Mouse (Mus musculus) MEL (cell line): ENCODE measurements at regions not wholly inside any gene's neighbourhood (a gene's known extent, or its start where the extent isn't known, plus 50 kb on each side); places are given as distances from the start of the nearest gene placed in this dataset.

Source experiments
- DNase-seq: peaks from one replicate; pipeline ENCODE4 v3.0.0; 2011; ENCODE audit warnings: low read depth, low spot score
- H3K27ac ChIP-seq: 2 replicates; pipeline ENCODE4 v1.5.1; 2012; ENCODE audit warnings: low read depth, mild to moderate bottlenecking, control low read depth, low read length, moderate library complexity; ENCODE audit not compliant: control insufficient read depth
- H3K27me3 ChIP-seq, 2 experiments: fragments of 150-350 bp in 1 of 2; sonication (generic) in 1 of 2; 2 replicates each; pipeline ENCODE4 v1.6.1; 2012; ENCODE audit warnings: low read length in 2 of 2, mild to moderate bottlenecking in 2 of 2, improper control_type of control experiment in 1 of 2, moderate library complexity in 1 of 2; ENCODE audit not compliant: insufficient read depth in 2 of 2, control insufficient read depth in 1 of 2
- H3K36me3 ChIP-seq, 2 experiments: 2 replicates each; pipeline ENCODE4 v1.6.1; 2012 to 2014; ENCODE audit warnings: low read length in 2 of 2, improper control_type of control experiment in 1 of 2, inconsistent platforms in 1 of 2, mild to moderate bottlenecking in 1 of 2; ENCODE audit not compliant: insufficient read depth in 2 of 2, control insufficient read depth in 1 of 2
- H3K4me1 ChIP-seq, 2 experiments: fragments of 150-350 bp in 1 of 2; sonication (generic) in 1 of 2; 2 replicates each; pipeline ENCODE4 v1.6.1; 2012; ENCODE audit warnings: low read length in 2 of 2, improper control_type of control experiment in 1 of 2, mild to moderate bottlenecking in 1 of 2; ENCODE audit not compliant: insufficient read depth in 2 of 2, control insufficient read depth in 1 of 2
- H3K4me3 ChIP-seq, 2 experiments: fragments of 150-350 bp in 1 of 2; sonication (generic) in 1 of 2; 2 replicates each; pipeline ENCODE4 v1.5.1; 2012; ENCODE audit warnings: low read depth in 2 of 2, low read length in 2 of 2, mild to moderate bottlenecking in 2 of 2, moderate library complexity in 2 of 2, control low read depth in 1 of 2, improper control_type of control experiment in 1 of 2; ENCODE audit not compliant: control insufficient read depth in 1 of 2, insufficient read depth in 1 of 2
- H3K79me2 ChIP-seq: 2 replicates; pipeline ENCODE4 v1.6.1; 2012; ENCODE audit warnings: mild to moderate bottlenecking, low read length, moderate library complexity; ENCODE audit not compliant: control insufficient read depth, poor library complexity, insufficient read depth
- H3K9ac ChIP-seq: 2 replicates; pipeline ENCODE4 v1.6.1; 2012; ENCODE audit warnings: low read depth, mild to moderate bottlenecking, control low read depth, low read length, moderate library complexity; ENCODE audit not compliant: control insufficient read depth, poor library complexity, severe bottlenecking
- H3K9me3 ChIP-seq: fragments of 150-350 bp; sonication (generic); replicated peaks from 2 replicates; pipeline ENCODE4 v1.6.1; 2012; ENCODE audit warnings: mild to moderate bottlenecking, low read length, improper control_type of control experiment, moderate library complexity; ENCODE audit not compliant: insufficient read depth
- CHD1 ChIP-seq: IDR thresholded peaks from 2 replicates; pipeline ENCODE4 v1.6.1; 2012; ENCODE audit warnings: low read depth, mild to moderate bottlenecking, inconsistent platforms, low read length, improper control_type of control experiment
- ELF1 ChIP-seq: IDR thresholded peaks from 2 replicates; pipeline ENCODE4 v1.6.1; 2014; ENCODE audit warnings: low read depth, mild to moderate bottlenecking, inconsistent platforms, low read length, improper control_type of control experiment, moderate library complexity
- ETS1 ChIP-seq: IDR thresholded peaks from 2 replicates; pipeline ENCODE4 v1.6.1; 2012; ENCODE audit warnings: low read depth, mild to moderate bottlenecking, inconsistent platforms, low read length, improper control_type of control experiment, moderate library complexity
- GABPA ChIP-seq: IDR thresholded peaks from 2 replicates; pipeline ENCODE4 v1.6.1; 2012; ENCODE audit warnings: low read depth, mild to moderate bottlenecking, inconsistent platforms, low read length, improper control_type of control experiment, moderate library complexity
- GATA1 ChIP-seq: IDR thresholded peaks from 2 replicates; pipeline ENCODE4 v1.6.1; 2011; ENCODE audit warnings: low read depth, low read length, improper control_type of control experiment
- HCFC1 ChIP-seq: IDR thresholded peaks from 2 replicates; pipeline ENCODE4 v1.6.1; 2012; ENCODE audit warnings: low read depth, mild to moderate bottlenecking, inconsistent platforms, low read length, improper control_type of control experiment, moderate library complexity
- MAZ ChIP-seq: IDR thresholded peaks from 2 replicates; pipeline ENCODE4 v1.6.1; 2012; ENCODE audit warnings: low read depth, mild to moderate bottlenecking, inconsistent platforms, low read length, improper control_type of control experiment
- MXI1 ChIP-seq: IDR thresholded peaks from 2 replicates; pipeline ENCODE4 v1.6.1; 2011; ENCODE audit warnings: mild to moderate bottlenecking, low read depth, low read length, improper control_type of control experiment
- MYB ChIP-seq: IDR thresholded peaks from 2 replicates; pipeline ENCODE4 v1.6.1; 2011; ENCODE audit warnings: mild to moderate bottlenecking, low read depth, low read length, improper control_type of control experiment
- MYC ChIP-seq: IDR thresholded peaks from 2 replicates; pipeline ENCODE4 v1.6.1; 2011; ENCODE audit warnings: low read depth, mild to moderate bottlenecking, low read length, improper control_type of control experiment, moderate library complexity
- NELFE ChIP-seq: IDR thresholded peaks from 2 replicates; pipeline ENCODE4 v1.6.1; 2011; ENCODE audit warnings: low read depth, low read length, improper control_type of control experiment
- NRF1 ChIP-seq: IDR thresholded peaks from 2 replicates; pipeline ENCODE4 v1.6.1; 2014; ENCODE audit warnings: low read depth, mild to moderate bottlenecking, inconsistent platforms, low read length, improper control_type of control experiment, moderate library complexity; ENCODE audit not compliant: poor library complexity, insufficient read depth, severe bottlenecking
- POLR2AphosphoS2 ChIP-seq: IDR thresholded peaks from 2 replicates; pipeline ENCODE4 v1.6.1; 2011; ENCODE audit warnings: low read length, improper control_type of control experiment
- POLR2AphosphoS5 ChIP-seq: IDR thresholded peaks from 2 replicates; pipeline ENCODE4 v1.6.1; 2012; ENCODE audit warnings: low read depth, borderline replicate concordance, mild to moderate bottlenecking, inconsistent platforms, low read length, moderate library complexity, mixed read lengths
- RAD21 ChIP-seq: IDR thresholded peaks from 2 replicates; pipeline ENCODE4 v1.6.1; 2011; ENCODE audit warnings: mild to moderate bottlenecking, low read depth, low read length, improper control_type of control experiment
- RCOR1 ChIP-seq: IDR thresholded peaks from 2 replicates; pipeline ENCODE4 v1.6.1; 2012; ENCODE audit warnings: low read depth, mild to moderate bottlenecking, inconsistent platforms, low read length, improper control_type of control experiment
- SIN3A ChIP-seq: IDR thresholded peaks from 2 replicates; pipeline ENCODE4 v1.6.1; 2012; ENCODE audit warnings: low read length, improper control_type of control experiment, inconsistent platforms
- SMC3 ChIP-seq: IDR thresholded peaks from 2 replicates; pipeline ENCODE4 v1.6.1; 2011; ENCODE audit warnings: low read depth, low read length, improper control_type of control experiment
- TBP ChIP-seq: IDR thresholded peaks from 2 replicates; pipeline ENCODE4 v1.8.0; 2011; ENCODE audit warnings: low read depth, low read length, improper control_type of control experiment
- UBTF ChIP-seq: IDR thresholded peaks from 2 replicates; pipeline ENCODE4 v1.6.1; 2012; ENCODE audit warnings: low read depth, mild to moderate bottlenecking, inconsistent platforms, low read length, improper control_type of control experiment, moderate library complexity, borderline replicate concordance; ENCODE audit not compliant: insufficient read depth
- USF1 ChIP-seq: IDR thresholded peaks from 2 replicates; pipeline ENCODE4 v1.6.1; 2014; ENCODE audit warnings: low read depth, mild to moderate bottlenecking, inconsistent platforms, low read length, improper control_type of control experiment, moderate library complexity
- USF2 ChIP-seq, 2 experiments: IDR thresholded peaks; 2 replicates each; pipeline ENCODE4 v1.6.1; 2011 to 2012; ENCODE audit warnings: improper control_type of control experiment in 2 of 2, low read length in 2 of 2, borderline replicate concordance in 1 of 2, inconsistent platforms in 1 of 2, low read depth in 1 of 2, mild to moderate bottlenecking in 1 of 2; ENCODE audit not compliant: insufficient read depth in 1 of 2
- ZC3H11A ChIP-seq: IDR thresholded peaks from 2 replicates; pipeline ENCODE4 v1.6.1; 2012; ENCODE audit warnings: low read depth, mild to moderate bottlenecking, inconsistent platforms, low read length, improper control_type of control experiment
- ZKSCAN1 ChIP-seq: IDR thresholded peaks from 2 replicates; pipeline ENCODE4 v1.6.1; 2012; ENCODE audit warnings: low read depth, mild to moderate bottlenecking, inconsistent platforms, low read length, improper control_type of control experiment, moderate library complexity

- Histone ChIP-seq H3K4me1 (no peaks in the 10 kb centered on the region), H3K9me3 (no peaks in the 10 kb centered on the region), H3K27me3 (no peaks in the 10 kb centered on the region), H3K79me2 (no peaks in the 10 kb centered on the region), H3K4me3 (no peak overlapping the region), H3K9ac (no peak overlapping the region), H3K27ac (no peak overlapping the region), H3K36me3 (no peaks in the 10 kb centered on the region)
- TF ChIP-seq RCOR1 (no peak), CHD1 (no peak), USF2 (IDR thresholded peaks at IDR 0.05; ENCODE audit: borderline replicate concordance in 1 of 2, insufficient read depth in 1 of 2, low read depth in 1 of 2, low read length in 2 of 2) (no peak), NRF1 (no peak), POLR2AphosphoS2 (no peak), MYC (no peak), ETS1 (no peak), ELF1 (no peak), POLR2AphosphoS5 (no peak), HCFC1 (no peak), GATA1 (no peak), ZC3H11A (no peak), NELFE (no peak)
- no peak for DNase-seq
Measured at GRCm38 (mm10) chrX:11491676-11492391, 164.2 kb downstream of the H2al1j start.

- Histone ChIP-seq H3K4me3 (no peak overlapping the region), H3K9ac (no peak overlapping the region), H3K9me3 (no peaks in the 10 kb centered on the region), H3K79me2 (no peaks in the 10 kb centered on the region), H3K4me1 (no peaks in the 10 kb centered on the region), H3K27me3 (no peaks in the 10 kb centered on the region), H3K36me3 (no peaks in the 10 kb centered on the region), H3K27ac (no peak overlapping the region)
- no peak for TF ChIP-seq USF1
- no peak for TF ChIP-seq RAD21
- no peak for TF ChIP-seq TBP
- TF ChIP-seq SIN3A, result no peak
- no peak for TF ChIP-seq MYB
- TF ChIP-seq MXI1, result no peak
- no peak for TF ChIP-seq ZKSCAN1
- TF ChIP-seq SMC3, result no peak
- TF ChIP-seq GABPA, result no peak
- no peak for TF ChIP-seq UBTF
- TF ChIP-seq MAZ, result no peak
- no peak for TF ChIP-seq NRF1
- DNase-seq, result no peak
Measured at GRCm38 (mm10) chrX:11493526-11494245, 166.1 kb downstream of the H2al1j start.
